Mouse (Mus musculus) E14TG2a.4 (cell line): ENCODE results near the gene Cops6.

Experiments used
- CTCF ChIP-seq: conservative IDR thresholded peaks from 2 replicates; pipeline ENCODE4 v1.5.1; 2014; ENCODE audit warnings: low read length
- NANOG ChIP-seq: IDR thresholded peaks from 2 replicates; pipeline ENCODE4 v1.6.1; 2014; ENCODE audit warnings: borderline replicate concordance, low read length, mixed read lengths

- TF ChIP-seq CTCF (no peak), NANOG (no peak)
Observed at GRCm38 (mm10) chr5:138199576-138199975, 38.7 kb downstream of the Cops6 start.
